Mouse (Mus musculus) kidney, postnatal 10 days (tissue): ENCODE data around the gene S100a2.

Experiments used
- DNase-seq: peaks from one replicate; pipeline ENCODE4 v3.0.0; 2021; ENCODE audit warnings: mixed read lengths

Gene S100a2

DNA sequence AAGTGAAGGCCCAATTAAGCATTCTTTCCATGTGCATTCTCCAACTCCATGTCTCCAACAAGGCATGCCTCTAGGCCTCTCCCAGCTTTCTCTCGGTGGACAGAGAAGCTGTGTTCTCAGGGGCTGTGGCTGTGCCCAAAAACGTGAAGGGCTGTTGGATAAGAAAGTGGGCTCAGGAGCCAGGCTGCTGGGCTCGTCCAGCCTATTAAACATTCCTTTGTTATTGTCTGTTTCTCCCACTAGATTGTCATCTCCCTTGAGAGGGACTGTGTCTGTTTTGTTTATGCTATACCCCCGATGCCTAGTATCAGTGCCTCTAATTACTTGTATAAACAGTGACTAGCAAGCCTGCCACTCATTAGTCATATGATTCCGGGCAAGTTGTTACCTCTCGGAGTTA, 7.7 kb downstream of the S100a2 start:
- no peak for DNase-seq

DNA sequence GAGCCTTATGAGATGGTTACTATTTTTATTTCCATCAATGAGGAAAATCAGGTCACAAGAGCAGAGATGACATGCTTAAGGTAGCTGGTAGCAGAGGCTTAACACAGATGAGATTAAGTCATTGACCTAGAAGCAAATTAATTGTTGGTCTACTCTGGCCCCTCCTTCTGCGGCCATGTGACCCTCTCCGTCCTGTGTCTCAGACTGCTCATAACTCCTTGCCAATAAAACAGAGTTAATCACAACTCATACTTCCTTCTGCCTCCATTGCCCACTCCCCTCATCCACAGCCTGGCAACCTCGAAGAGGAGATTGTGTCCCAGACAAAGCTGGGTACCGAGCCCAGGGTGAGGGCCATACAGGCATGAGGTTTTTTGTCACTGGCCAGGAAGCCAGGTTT, 8.2 kb downstream of the S100a2 start:
- no peak for DNase-seq

DNA sequence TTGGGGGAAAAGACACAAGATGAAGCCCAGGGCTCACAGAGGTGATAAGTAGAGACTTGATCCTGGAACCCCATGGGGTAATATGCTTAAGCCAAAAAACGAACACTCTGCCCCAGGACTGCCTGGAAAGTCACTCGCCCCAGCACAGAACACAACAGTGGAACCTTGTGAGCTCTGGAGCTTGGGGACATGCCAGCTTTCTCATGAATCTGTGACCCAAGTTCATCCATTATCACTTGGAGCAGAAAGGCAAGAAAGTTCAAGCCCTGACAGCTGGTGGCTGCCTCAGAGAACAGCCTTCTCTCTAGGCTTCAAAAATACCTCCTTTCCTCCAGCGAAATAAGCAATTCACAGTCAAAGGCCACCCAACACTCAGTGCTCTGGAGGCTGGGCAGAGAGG, 9.4 kb downstream of the S100a2 start:
- DNase-seq, result peak; percentile 65

DNA sequence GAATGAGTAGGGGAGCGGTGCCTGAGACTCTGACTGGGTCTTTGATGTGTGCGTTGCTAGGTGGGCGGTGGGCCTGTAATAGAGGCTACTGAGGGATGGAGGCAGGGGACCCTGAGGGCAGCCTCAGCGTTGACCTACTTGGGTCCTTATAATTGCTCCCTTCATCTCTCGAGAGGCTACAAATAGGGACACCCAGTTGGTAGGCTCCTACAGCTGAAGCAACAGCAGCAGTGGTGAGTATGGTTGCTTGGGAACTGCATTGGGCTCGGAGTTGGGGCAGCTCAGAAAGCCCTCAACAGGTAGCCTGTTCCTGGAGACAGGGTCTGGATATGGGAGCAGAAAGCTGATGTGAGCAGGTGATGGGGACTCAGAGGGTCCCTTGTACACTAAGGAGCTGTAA, 10.0 kb downstream of the S100a2 start:
- no peak for DNase-seq

DNA sequence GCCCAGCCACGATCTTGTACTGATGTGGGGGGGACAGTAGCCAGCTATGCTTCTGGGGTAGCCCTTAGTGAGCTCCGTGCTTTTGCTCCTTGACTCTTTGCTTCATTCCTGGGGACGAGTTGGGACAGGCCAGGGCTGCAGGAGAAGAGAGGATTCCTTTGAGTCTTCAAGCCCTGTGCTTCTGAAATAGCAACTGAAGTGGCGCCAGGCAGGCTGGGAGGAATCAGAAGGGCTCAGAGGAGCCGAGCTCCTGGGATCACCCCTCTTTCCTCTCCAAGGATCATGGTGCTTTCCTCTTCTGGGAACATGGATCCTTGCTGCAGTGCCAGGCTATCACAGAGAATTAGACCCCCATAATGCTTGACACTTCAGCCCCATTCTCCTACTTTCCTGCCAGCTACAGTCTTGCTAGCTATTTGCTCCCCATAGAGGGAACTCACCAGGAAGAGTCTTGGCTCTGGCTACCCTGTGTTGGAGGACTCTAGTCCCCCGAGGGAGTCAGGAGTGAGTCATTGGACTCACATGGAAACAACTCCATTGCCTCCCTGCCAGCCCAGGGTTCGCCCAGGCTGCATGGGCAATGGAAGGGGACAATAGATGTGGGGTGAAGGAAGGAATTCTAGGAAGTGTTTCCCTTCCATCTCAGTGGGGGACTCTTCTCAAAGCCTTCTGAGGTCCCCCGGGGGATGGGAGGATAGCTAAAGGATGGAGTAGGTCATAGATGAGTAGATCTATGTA, 10.6 kb downstream of the S100a2 start:
- DNase-seq, result no peak

DNA sequence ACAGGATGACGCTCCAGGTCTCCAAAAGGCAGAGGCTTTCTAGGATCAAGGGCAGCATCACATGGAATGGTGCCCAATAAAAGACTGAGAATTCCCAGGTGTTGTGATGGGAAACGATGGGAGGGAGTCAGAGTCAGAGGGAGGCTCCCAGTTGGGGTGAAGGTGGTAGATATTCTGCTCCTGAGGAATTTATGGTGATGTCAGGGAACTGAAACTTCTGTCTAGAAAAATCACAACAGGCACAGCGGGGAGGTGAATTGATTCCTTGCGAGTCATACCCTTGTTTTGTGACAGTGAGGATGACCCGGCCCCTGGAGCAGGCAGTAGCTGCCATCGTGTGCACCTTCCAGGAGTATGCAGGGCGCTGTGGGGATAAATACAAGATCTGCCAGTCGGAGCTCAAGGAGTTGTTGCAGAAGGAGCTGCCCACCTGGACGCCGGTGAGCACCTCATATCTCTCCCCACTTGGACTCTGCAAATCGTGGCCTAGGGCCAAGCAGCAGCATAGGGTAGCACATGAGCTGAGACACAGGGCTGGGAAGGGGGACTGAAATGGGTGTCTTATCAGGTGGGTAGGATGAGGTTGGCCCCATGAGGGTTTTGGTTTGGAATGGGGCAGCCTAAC, 11.6 kb downstream of the S100a2 start, which contains the start of gene Gm42674:
Gene Gm42674, plus strand, starts transcription at position 419 of the 625 bp plus-strand sequence.
- DNase-seq, result no peak

DNA sequence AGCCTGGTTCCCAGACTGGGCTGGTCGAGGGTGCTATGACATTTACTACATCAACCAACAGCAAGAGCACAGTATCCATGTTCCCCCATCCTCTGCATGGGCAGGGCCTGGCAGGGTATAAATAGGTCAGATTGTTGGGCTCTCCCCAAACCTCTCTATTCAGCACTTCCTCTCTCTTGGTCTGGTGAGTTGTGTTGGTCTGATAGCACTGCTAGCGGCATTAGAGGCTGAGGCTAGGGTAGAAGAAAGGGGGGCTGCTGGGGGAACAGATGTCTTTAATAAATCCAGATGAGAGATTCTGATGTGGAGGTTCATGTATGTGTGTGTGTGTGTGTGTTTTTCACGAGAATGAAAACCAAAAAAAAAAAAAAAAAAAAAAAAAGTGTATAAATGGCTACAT, 13.6 kb downstream of the S100a2 start, which contains the start of gene S100a4:
Gene S100a4, plus strand, starts transcription at position 149 of the 400 bp plus-strand sequence.
- no peak for DNase-seq

DNA sequence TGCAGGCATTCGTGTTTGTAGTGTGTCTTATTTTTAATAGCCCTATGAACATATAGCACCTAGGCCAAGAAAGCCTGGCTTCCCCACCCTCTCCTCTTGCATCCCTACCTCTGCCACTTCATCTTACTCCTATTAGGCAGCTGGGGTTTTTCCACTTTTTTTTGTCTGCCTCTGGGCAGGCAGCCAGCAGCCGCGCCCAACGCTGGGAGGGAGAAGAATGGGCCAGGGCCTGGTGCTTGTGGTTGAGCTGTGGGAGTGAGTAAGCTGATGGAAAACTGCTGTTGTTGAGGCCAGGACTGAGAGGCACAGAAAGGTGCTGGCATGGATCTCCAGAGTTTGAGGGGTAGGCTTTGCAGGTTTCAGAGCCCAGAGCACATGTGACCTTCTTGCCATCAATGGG, 14.4 kb downstream of the S100a2 start:
- peak; percentile 87 for DNase-seq

DNA sequence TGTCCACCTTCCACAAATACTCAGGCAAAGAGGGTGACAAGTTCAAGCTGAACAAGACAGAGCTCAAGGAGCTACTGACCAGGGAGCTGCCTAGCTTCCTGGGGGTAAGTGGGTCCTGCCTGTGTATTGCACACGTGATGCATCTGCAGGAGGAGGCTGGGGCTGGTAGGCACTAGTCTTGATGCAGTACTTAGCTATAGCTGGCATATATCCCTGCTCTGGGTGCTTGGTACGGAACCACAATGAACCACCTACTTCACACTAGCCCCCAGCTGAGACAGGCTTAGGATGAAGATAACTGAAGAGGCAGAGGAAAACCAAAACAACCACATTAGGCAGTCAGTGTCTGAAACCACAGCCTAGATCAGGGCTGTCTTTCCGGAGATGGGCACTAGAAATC, 15.0 kb downstream of the S100a2 start:
- DNase-seq, result no peak

DNA sequence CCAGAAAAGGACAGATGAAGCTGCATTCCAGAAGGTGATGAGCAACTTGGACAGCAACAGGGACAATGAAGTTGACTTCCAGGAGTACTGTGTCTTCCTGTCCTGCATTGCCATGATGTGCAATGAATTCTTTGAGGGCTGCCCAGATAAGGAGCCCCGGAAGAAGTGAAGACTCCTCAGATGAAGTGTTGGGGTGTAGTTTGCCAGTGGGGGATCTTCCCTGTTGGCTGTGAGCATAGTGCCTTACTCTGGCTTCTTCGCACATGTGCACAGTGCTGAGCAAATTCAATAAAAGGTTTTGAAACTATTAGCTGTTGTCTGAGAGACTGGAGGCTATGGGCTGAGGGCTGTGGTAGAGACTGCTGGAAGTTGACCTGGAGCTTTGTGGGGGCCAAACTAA, 15.7 kb downstream of the S100a2 start:
- DNase-seq, result no peak

DNA sequence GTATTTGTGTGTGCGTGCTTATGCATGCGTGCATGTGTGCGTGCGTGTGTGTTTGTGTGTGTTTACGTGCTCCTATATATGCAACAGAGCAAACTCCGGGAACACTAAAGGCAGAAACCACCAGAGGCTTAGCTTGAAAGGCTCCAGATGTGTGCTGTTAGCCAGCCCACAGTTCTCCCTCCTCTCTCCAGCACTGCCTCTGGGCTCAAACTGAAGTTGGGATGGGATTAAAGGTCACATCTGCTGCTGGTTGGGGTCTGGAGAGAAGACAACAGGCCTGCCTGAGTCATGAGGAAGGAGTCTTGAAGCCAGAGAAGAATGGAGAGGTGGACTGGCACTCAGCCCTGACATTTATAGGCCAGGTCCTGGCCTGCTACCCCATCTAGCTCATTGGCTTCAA, 16.1 kb downstream of the S100a2 start:
- peak; percentile 65 for DNase-seq

DNA sequence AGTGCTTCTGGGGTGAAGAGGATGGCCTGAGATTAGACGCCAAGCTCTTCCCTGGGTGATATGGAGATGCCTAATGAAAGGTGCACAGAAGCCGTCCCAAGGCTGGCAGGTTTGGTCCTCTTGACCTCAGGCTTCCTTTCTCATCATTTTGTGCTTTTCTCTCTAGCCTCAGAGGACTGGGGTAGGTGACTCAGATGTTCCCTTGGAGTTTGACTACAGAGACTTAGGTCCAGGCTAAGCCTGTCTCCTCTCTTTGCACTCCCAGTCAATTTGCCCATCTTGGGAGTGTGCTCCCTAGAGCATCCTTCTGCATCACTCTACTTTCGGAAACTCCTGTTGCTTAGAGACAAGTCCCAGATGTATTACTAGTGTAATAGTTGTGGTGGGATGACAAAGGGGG, 17.3 kb downstream of the S100a2 start:
- no peak for DNase-seq

DNA sequence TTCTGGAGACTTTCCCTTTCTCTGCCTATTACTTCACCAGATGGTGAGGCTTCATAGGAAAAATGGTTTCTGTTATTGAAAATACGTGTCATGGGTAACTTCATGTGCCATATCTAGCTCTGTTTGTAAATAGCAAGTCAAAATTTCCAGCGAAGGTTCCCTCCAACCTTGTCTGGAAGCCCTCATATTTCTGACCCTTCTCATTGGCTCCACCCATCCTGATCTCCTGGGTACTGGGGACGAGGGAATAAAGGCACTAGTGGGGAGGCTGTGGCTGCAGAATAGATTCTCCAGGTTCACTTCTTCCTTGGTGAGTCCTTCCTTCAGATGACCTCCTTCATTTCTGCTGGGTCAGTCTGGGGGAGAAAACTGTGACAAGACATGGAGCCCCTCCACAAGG, 18.2 kb downstream of the S100a2 start, which contains the start of gene S100a5:
Gene S100a5, plus strand, starts transcription at position 301 of the 400 bp plus-strand sequence.
- no peak for DNase-seq

DNA sequence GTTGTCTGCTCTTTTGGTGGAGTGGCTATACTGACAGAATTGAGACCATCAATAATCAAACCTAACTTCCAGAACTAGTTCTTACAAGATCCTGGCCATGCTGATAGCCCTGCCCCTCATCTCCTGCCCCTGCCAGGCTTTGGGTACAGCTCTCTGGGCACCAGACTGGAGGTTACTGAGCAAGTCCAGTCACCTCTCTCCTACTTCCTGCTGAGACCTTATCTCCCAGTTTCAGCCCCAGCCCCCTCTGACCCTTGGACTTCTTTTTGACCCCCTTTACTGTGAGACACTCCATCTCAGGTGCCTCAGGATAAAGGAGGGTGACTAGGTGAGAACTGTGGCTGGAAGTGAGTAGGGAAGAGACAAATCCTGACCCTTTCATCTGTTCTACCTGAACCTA, 19.1 kb downstream of the S100a2 start:
- no peak for DNase-seq

DNA sequence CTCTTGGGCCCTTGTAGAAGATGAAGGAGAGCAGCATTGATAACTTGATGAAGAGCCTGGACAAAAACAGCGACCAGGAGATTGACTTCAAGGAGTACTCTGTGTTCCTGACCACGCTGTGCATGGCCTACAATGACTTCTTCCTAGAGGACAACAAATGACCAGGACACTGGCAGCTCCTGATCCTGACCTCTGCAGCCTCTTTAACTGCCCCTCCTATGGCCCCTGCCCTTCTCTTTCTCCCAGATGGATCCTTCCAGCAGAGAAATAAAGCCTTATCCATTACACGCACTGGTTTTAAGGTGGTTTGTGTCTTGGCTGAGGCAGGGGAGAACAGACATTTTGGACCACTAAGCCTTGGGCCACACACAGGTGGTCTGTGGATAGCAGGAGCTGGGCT, 21.4 kb downstream of the S100a2 start:
- DNase-seq, result no peak

DNA sequence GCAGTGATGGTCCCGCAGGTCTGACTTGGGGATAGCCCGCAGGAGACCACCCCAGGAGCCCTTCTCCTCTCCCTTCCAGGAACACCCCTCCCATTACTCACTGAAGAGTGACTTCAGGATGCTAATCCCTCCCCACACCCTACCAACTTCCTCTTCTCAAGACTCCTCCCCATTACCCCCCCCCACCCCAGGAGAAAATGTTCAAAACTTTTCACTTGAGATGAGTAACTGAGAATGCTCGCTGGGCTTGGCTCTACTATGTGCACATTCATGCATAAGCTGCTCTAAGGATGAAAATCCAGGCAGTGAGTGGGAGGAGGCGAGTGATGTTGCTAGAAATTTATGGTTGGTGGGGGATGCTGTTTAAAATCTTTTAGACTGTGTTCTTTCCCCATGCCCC, 22.0 kb downstream of the S100a2 start:
- DNase-seq, result no peak

DNA sequence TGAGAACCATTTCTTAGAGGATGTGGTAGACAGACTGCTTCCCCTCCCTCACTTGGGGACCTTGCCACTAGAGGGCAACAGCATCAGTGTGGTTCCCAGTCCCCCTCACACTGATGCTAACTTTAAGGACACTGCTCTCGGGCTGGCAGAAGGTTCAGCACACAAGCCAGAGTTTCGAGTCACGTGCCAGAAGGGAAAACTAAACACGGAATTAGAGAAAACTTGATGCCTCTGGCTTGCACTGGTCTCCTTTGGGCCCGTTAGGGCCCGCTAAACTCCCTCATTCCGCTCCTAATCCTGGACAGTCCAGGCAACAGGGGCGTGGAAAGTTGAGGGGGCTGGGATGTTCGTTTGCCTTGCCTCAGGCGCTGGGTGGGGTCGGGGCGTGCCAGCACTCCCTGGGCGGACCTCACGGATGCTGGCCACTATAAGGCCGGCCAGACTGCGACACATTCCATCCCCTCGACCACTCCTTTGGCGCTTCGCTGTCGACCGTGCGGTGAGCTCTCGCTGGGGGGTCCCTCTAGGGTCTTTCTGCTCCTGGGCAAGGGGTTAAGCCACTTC, 22.8 kb downstream of the S100a2 start, which contains the start of gene S100a6:
Gene S100a6, plus strand, starts transcription at position 155 of the 564 bp plus-strand sequence.
- peak; percentile 82 for DNase-seq

DNA sequence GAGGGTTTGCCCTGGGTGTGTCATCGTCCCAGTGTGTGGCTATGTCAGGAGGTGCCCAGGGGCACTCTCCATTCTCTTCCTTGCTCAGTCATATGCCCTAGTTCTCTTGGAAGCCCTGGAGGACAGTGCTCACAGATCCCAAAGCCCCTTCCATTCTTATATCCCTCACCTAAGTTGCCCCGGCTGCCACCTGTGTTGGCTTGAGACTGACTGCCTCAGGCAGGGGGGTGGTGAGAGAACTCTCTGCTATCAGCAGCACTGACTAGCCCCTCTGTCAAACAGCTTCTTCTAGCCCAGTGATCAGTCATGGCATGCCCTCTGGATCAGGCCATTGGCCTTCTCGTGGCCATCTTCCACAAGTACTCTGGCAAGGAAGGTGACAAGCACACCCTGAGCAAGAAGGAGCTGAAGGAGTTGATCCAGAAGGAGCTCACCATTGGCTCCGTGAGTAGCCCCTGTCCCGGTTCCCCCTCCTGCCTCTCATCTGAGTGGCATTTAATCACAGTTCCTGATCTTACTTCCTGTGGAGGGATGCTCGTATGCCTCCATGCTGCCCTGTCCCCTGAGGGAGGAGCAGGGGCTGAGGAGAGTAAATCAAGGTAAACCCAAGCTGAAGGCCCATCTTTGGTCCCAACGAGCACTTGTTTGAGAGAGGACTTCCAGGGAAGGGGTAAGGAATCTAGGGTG, 23.6 kb downstream of the S100a2 start:
- DNase-seq, result no peak

DNA sequence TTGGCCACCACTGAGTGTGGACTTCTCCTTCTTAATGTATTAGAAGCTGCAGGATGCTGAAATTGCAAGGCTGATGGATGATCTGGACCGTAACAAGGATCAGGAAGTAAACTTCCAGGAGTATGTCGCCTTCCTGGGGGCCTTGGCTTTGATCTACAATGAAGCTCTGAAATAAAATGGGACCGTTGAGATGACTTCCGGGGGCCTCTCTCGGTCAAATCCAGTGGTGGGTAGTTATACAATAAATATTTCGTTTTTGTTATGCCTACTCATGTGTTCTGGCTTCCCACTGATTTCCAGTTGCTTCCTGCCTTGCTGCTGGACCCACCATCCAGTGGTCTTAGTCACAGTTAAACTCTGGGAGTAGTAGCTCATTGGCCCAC, 24.1 kb downstream of the S100a2 start:
- no peak for DNase-seq

DNA sequence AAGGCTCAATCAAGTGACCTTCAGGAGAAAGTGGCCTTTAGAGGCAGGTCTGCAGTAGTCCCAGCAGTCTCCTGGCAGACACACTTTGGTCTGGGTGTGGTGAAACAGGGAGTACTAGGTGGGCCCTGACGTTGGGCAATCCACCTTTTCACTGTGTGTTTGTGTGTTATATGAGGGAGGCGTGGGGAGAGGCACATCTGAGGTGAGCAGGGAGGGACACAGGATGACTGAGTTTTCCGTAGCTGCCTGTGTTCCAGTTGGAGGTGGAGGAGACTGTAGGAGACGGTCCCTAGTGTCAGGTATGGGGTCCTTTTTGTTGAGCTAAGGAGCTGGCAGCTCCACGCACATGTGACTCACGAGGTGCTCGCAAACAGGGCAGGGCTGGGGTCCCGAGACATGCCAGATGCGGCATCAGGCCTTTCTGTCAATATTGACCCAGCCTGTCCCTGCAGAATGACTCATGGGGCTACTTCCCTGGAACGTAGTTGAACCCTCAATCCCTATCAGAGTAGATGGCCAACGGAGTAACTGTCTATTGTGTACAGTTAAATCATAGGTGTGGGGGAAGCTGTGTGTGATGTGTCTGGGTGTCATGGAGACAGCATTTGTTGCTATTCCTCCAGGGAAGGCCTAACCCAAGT, 24.7 kb downstream of the S100a2 start:
- DNase-seq, result no peak

DNA sequence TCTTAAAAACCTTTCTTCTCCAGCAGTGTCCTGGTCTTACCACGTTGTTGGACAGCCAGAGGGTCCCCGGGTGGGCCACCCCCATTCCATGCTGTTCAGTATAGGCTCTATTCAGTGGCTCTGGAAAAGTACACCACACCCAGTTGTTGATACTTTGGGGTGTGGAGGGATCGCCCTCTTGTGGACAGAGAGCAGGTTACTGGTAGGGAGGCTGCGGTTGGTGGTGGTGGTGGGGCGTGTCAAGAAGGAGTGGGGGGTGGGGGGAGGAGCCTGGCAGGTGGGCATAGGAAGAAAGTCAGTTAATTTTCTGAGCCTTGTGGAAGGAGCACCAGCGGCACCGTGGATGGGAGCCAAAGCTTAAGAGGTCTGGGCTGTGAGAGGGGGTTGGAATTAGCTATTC, 25.4 kb downstream of the S100a2 start:
- DNase-seq, result peak; percentile 86

DNA sequence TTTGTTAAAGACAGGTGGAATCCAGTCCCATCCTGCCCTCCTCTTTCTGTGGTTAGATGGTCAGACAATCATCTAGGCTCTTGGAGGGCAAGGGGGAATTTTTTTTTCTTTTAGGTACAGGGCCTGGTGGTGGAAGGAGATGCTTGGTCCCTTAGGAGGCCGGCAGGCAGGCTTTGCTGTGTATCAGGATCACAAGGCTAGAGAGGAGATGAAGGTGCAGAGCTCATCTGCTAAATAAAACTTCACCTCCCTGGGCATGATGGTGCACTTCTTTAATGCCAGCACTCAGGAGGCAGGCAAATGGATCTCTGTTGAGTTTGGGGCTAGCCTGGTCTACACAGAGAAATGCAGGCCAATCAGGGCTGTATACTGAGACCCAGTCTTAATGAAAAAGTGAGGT, 25.9 kb downstream of the S100a2 start:
- no peak for DNase-seq

DNA sequence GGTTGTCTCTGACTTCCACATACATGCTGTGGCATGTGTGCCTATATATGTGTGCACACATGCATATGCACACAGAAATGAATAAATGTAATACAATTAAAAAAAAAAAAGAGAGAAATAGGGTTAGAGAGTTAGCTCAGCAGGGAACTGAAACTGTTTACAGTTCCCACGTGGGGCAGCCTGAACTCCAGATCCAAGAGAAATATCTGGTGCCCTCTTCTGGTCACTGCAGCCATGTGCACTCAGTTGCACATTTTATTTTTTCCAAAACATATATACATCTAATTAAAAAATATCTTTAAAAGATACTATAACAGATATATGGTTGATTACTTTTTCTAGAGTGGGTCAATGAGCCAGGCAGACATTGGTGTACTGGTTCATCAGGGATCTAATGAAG, 27.5 kb downstream of the S100a2 start:
- no peak for DNase-seq
